Mouse (Mus musculus): ENCODE data around the gene Gm2956. TPM values are rescaled to one million over a fixed set of nuclear protein-coding genes. Genes with fewer than 3 reads are reported as not detected.
A peak's percentile ranks its signal among the peaks of the same experiment; 100 is the strongest.
"Not testable (repeated sequence)": the region's sequence is repeated elsewhere in the genome, so short reads cannot be mapped to it uniquely, and the experiment has no call there.

The Gm2956 gene
- 1.8 TPM in 1 of 2 replicates, not detected in the other for polyA plus RNA-seq (2014; fragmentation: Nextera tagmentation; extraction: Ambion mirVana)

- H3K9me3 ChIP-seq (ENCODE audit: control insufficient read depth, low read length); H3K36me3 ChIP-seq (ENCODE audit: control insufficient read depth, insufficient read depth, low read length); ATAC-seq (ENCODE audit: insufficient number of reproducible peaks, insufficient read depth, low FRiP score, low read depth); H3K4me1 ChIP-seq (ENCODE audit: control insufficient read depth in 2 of 2, insufficient read depth in 2 of 2, low read length in 2 of 2); H3K27me3 ChIP-seq (ENCODE audit: control insufficient read depth, insufficient read depth, low read length): not testable (repeated sequence)
- Histone ChIP-seq H3K27ac (replicated peaks in 1 of 2; ENCODE audit: control insufficient read depth in 1 of 2, insufficient read depth in 1 of 2, low read depth in 2 of 2, low read length in 2 of 2) (peak within 1 kb of the TSS; percentile 47 to 62; a peak in 2 of 4 replicates), H3K4me2 (ENCODE audit: low read length) (peak within 1 kb of the TSS; percentile 56), H3K9ac (ENCODE audit: low read length) (peak within 1 kb of the TSS; percentile 56), H3K4me3 (ENCODE audit: control insufficient read depth in 1 of 2, insufficient read depth in 1 of 2, low read depth in 1 of 2, low read length in 2 of 2) (peak within 1 kb of the TSS; percentile 40 to 52)
- 0% methylated on average over 1 of the region's 37 CpGs for WGBS
Observed at GRCm38 (mm10) chr14:3332087-3332677, at the start of gene Gm2956. Gene Gm2956, plus strand, starts transcription at chr14:3332627.

- WGBS = 1% methylated on average over 3 of the region's 8 CpGs
- H3K4me1 ChIP-seq (ENCODE audit: control insufficient read depth in 2 of 2, insufficient read depth in 2 of 2, low read length in 2 of 2); ATAC-seq (ENCODE audit: insufficient number of reproducible peaks, insufficient read depth, low FRiP score, low read depth); H3K27ac ChIP-seq (replicated peaks in 1 of 2; ENCODE audit: control insufficient read depth in 1 of 2, insufficient read depth in 1 of 2, low read depth in 2 of 2, low read length in 2 of 2); H3K9ac ChIP-seq (ENCODE audit: low read length); H3K27me3 ChIP-seq (ENCODE audit: control insufficient read depth, insufficient read depth, low read length); H3K36me3 ChIP-seq (ENCODE audit: control insufficient read depth, insufficient read depth, low read length); H3K9me3 ChIP-seq (ENCODE audit: control insufficient read depth, low read length): not testable (repeated sequence)
- peak overlapping the region in 1 of 2 experiments; percentile 18; a peak in 1 of 4 replicates for H3K4me3 ChIP-seq (ENCODE audit: control insufficient read depth in 1 of 2, insufficient read depth in 1 of 2, low read depth in 1 of 2, low read length in 2 of 2)
- peak overlapping the region; percentile 56 for H3K4me2 ChIP-seq (ENCODE audit: low read length)
Observed at GRCm38 (mm10) chr14:3333406-3333805, 979 bp downstream of the Gm2956 start.

GRCm38 (mm10) chr14:3394793-3395192 lies 62.4 kb downstream of the Gm2956 start, which contains the start of gene Gm10413:
Gene Gm10413, plus strand, starts transcription at chr14:3395093.
- not testable (repeated sequence) for H3K4me1 ChIP-seq (ENCODE audit: control insufficient read depth in 2 of 2, insufficient read depth in 2 of 2, low read length in 2 of 2); H3K9me3 ChIP-seq (ENCODE audit: control insufficient read depth, low read length); H3K27me3 ChIP-seq (ENCODE audit: control insufficient read depth, insufficient read depth, low read length); H3K36me3 ChIP-seq (ENCODE audit: control insufficient read depth, insufficient read depth, low read length); H3K27ac ChIP-seq (replicated peaks in 1 of 2; ENCODE audit: control insufficient read depth in 1 of 2, insufficient read depth in 1 of 2, low read depth in 2 of 2, low read length in 2 of 2); H3K9ac ChIP-seq (ENCODE audit: low read length); H3K4me2 ChIP-seq (ENCODE audit: low read length); ATAC-seq (ENCODE audit: insufficient number of reproducible peaks, insufficient read depth, low FRiP score, low read depth); H3K4me3 ChIP-seq (ENCODE audit: control insufficient read depth in 1 of 2, insufficient read depth in 1 of 2, low read depth in 1 of 2, low read length in 2 of 2)
- WGBS = no CpG with 5 or more reads among the region's 2 CpGs

Other genes starting within 250 kb of the Gm2956 start
- gene Gm10340, start 198.6 kb upstream of the Gm2956 start, polyA plus RNA-seq (2014; fragmentation: Nextera tagmentation; extraction: Ambion mirVana) = not detected in 2 replicates
- gene Gm5795, start 144.4 kb upstream of the Gm2956 start, polyA plus RNA-seq (2014; fragmentation: Nextera tagmentation; extraction: Ambion mirVana) = not detected in 2 replicates
- 27.9 and 35.1 TPM in 2 replicates for gene D830030K20Rik, start 124.1 kb upstream of the Gm2956 start, polyA plus RNA-seq (2014; fragmentation: Nextera tagmentation; extraction: Ambion mirVana)
- not detected in 2 replicates for gene Gm10413, start 62.5 kb downstream of the Gm2956 start, polyA plus RNA-seq (2014; fragmentation: Nextera tagmentation; extraction: Ambion mirVana)
- gene Gm10409, start 80.0 kb downstream of the Gm2956 start, polyA plus RNA-seq (2014; fragmentation: Nextera tagmentation; extraction: Ambion mirVana) = 6.8 and 13.9 TPM in 2 replicates
- gene Gm3005, start 95.5 kb downstream of the Gm2956 start, polyA plus RNA-seq (2014; fragmentation: Nextera tagmentation; extraction: Ambion mirVana) = 15.0 and 20.8 TPM in 2 replicates
- not detected in 2 replicates for gene Gm10408, start 116.8 kb downstream of the Gm2956 start, polyA plus RNA-seq (2014; fragmentation: Nextera tagmentation; extraction: Ambion mirVana)